Mouse (Mus musculus) gonadal fat pad, adult 2 months (tissue): ENCODE data around the gene Nme7. TPM values are rescaled to one million over a fixed set of nuclear protein-coding genes. Genes with fewer than 3 reads are reported as not detected.

Experiments
- DNase-seq: peaks from one replicate; pipeline ENCODE4 v3.0.0-alpha.2; 2012; ENCODE audit warnings: low read depth
- polyA plus RNA-seq: library from polyadenylated mRNA; depleted of rRNA; stranded (reverse); fragments of >200 nt; gene quantifications from 2 replicates; pipeline ENCODE4 v1.2.3, GENCODE M21; 2012

Gene Nme7
- polyA plus RNA-seq, 1 experiment: 9.6 TPM

DNA sequence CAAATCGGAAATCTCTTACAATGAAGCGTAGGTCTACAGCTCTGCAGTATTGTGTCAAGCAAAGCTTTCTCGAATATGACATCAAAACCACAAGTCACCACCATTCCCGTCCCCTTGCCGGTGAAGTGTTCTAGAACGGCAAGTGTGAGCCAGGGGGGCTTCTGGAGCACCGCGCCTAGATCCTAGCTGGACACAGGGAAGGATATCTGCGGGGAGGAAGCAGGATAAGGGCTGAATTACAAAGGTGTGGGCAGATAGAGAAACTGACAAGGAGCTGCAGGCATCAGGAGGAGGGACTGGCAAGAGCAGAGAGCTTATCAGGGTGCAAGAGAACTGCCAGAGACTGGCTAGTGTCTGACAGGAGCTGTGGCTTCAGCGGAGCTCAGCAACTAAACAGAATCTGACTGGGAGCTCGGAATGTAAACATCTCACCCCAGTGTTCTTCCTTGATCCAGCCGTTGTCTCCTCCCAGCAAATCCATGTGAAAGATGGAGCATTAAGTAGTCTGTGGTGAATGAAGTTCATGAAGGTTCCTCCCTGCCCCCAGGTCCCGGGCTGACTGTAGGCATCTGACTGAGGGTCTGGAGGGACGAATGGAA lies 15.7 kb downstream of the Nme7 start:
- no peak for DNase-seq

DNA sequence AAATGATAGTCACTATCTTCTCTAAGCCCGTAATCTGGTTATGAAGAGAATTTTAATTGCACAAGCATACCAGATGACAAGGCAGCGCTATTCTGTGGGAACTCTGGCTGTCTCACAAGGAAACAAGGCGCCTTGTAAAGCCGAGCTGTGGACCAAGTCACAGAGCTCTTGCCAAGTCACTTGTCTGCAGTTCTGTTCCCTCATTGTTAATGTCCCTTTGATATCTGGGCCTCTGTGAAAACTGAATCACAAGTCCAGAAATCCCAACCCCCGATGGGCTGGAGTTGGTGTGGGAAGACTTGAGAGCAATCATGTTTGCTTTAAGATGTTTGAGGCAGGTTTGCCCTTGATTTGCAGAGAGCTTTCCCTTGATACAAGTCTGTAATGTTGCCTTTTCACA lies 16.8 kb downstream of the Nme7 start:
- DNase-seq: no peak

DNA sequence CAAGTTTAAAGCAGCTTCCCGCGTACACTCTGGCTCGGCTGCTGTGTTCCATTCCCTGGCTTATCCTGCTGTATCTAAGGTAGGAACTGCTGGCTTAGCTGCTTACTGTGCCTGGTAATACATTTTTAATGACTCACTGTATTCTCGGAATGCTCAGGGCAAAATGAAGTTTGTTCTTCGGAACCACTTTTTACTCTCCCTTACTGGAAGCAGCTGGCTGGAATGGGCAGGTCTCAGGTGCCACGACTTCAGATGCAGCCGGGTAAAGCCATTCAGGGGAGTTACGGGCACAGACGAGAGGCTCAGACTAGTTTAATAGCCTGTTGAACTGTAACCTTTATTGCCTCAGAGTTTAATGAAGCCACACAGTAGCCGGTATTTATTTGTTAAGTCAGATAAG lies 17.5 kb downstream of the Nme7 start:
- DNase-seq: no peak

DNA sequence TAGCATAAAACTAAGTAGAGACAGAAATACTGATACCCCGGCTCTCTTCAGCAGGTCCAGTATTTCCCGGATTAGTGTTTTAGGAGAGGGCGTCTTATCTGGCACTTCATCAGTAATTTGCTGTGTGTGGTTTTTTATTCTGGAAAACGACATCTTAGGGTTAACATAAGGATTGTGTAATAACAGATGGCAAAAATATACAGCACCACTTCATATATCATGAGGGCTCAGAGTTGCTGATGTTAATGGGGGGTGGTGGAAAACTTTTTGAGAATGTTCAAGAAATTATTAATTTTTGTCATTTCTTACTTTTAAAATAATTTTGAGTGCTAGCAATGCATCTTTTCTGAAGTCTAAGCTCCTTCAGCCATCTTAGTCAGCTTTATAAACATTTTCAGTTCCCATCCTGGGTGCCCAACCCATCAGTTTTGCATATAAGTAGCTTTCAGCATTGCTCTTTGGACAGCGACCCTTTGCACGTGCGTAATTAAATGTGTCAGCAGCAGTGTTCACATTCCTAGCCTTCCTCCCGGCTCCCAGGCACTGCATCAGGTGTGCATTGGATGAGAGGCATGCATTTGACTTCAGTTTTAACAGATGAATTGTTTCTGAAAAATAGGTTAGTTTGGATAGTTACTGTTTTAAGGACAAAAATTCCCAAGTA lies 19.2 kb downstream of the Nme7 start:
- DNase-seq: no peak

DNA sequence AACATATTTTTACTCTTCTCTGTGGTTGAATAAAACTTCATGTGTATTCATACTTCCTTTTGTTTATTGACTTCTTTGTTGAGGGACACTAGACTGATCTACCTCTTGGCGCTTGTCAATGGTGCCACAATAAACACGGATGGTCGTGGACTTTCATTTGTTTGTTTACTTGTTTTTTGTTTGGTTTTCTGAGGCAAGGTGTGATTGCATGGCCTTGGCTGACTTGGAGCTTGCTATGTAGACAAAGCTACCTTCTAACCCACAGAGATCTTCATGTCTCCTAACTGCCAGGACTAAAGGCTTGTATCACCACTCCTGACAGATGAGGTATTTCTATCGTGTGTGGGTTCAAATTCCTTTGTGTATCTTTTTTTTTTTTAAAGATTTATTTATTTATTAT lies 20.3 kb downstream of the Nme7 start:
- no peak for DNase-seq

DNA sequence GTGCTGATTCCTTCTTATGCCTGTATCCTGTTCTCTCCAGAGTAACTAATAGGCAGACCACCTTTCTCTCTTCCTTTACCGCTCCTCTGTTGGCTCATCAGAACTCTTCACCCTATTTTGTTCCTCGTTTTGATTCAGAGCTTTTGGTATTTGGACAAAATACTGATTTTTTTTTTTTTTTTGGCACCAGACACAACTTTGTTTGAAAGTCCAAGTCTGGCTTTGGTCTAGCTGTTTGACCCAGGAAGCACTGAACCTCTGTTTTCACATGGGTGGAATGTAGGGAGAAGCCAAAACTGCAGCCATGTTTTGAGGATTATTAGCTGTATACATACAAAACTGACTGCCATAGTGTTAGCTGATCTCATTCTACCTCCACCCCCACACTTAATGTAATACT lies 21.0 kb downstream of the Nme7 start:
- no peak for DNase-seq

DNA sequence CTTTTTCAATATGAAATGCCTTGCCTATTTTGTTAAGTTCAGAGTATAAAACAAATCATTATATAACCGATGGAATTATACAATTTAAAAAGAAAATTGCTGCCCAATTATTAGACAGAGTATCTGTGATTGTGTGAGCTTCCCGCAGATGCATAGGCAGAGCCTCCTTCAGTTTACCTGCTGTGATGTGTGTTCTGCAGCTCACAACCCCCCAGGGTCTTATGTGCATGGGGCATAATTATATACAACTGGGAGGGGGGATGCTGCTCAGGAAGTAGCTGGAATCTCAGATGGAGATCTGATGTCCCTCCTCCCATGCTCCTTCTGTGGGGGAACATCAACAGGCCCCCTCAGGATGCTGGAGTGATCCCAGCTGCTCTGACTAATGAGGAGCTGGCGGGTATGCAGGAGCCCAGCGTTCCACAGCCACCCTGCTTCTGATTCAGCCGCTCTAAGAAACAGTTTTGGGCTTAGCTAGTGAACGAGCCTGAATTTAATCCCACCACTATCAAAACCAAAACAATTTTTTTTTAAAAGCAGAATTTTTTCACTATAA lies 22.8 kb downstream of the Nme7 start:
- no peak for DNase-seq

DNA sequence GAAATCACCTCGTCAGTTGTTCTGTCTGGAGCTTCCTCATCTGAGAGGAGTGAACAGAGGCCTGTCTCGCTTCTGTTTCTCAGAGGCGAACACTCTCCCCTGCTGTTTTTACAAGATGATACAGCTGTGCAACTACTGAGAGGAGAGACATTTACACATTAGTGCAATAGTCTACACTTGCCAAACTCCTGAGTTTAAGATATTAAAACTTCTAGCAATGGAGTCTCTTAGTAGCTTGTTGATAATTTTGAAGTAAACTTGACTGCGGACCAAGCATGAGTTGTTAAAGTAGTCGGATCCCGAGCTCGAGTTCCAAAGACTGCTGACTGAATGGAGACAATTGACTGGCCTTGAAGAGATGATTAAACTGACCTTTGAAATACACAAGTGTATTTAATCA lies 23.8 kb downstream of the Nme7 start:
- DNase-seq: no peak

DNA sequence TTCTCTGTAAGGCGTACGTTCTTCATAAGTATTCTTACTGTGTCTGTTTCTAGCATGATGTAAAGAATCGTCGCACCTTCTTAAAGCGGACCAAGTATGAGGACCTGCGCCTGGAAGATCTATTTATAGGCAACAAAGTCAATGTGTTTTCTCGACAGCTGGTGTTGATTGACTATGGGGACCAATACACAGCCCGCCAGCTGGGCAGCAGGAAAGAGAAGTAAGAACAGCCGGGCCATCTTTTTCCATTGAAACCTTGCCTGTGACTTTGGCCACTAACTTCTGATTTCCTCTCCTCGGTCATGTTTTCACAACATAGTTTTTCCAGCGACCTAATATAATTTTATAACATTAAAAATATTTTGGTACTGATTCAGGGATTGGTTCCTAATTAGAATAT lies 28.6 kb downstream of the Nme7 start:
- DNase-seq: no peak

DNA sequence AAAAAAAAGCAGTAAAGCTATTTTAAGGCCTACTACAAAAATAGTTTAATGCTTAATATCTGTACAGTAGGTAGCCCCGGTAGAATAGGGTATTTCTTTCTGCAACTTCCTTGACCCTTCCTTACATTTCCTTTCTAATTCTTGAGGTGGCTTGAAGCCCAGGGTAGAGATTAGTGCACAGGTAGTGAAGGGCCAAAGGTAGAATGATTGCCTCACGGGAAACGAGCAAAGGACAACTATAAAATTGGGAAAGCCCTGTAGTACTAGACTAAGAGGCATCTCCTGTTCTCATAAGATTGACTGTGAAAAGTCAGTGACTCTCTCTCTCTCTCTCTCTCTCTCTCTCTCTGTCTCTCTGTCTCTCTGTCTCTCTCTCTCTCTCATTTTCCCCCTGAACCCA lies 31.5 kb downstream of the Nme7 start:
- DNase-seq: no peak

DNA sequence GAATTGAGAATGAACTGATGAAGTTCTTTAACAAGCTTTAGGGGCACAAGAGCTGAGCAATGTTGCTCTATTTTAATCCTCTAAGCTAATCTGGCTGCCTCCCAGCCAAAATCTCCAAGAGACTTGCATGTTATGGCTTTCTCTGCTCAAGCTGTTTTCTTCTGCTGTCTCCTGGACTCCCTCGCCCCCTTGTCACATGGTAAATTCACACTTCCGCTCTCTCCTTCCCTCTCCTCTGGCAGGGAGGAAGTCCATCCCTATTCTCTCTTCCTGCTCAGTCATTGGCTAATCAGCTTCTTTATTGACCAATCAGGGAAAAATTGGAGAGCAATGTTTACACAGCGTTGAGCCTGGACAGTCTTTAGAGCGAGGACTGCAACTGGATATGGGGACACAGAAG lies 31.9 kb downstream of the Nme7 start:
- no peak for DNase-seq

DNA sequence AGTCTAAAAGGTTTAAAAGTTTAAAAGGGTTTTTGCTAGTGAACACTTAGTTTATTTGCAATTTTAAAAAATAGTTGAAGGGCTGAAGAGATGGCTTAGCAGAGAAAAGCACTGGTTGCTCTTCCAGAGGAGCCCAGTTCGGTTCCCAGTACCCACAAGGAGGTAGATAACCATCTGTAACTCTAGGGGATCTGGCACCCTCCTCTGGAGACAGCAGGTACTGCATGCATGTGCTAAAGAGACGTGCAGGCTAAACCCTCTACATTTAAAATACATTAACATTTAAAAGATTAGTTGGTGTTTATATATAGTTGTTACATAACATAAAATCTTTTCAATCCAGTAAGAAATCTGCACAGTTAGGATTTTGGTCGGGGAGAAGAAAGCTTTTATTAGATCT lies 38.2 kb downstream of the Nme7 start:
- no peak for DNase-seq

DNA sequence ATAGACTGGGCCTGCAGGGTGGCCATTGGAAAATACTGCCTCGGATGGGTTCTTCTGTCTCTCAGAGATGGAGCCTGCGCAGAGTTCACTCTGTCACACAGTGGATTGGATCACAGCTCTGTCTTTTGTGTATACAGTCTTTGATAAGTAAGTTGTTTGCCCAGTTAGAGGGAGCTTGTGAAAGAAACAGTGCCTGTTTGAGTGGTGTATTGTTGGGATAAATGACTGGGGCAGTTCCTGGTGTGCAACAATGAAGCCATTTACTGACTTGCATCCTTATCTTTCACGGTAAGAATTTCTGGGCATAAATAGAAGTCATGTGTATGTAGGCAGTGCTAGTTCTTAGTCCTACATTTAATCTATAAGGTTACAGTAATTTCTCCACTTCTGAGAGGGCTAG lies 49.5 kb downstream of the Nme7 start:
- no peak for DNase-seq

DNA sequence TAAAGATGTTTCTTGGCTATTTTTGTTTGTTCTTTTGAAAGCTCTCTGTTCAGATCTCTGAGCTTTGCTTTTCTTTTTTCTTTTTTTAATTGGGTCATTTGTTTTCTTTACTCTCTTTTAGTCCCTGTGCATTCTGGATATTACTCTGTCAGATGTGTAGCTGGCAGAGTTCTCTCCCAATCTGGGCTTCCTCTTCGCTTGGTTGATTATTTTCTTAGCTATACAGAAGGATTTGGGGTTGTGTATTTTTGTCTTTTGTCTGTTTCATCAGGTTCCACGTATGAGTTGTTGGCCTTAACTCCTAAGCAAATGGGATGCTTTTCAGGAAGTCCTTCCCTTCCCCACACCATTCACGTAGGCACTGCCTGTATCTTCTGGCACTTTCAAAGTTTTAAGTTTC lies 54.1 kb downstream of the Nme7 start:
- DNase-seq: no peak

DNA sequence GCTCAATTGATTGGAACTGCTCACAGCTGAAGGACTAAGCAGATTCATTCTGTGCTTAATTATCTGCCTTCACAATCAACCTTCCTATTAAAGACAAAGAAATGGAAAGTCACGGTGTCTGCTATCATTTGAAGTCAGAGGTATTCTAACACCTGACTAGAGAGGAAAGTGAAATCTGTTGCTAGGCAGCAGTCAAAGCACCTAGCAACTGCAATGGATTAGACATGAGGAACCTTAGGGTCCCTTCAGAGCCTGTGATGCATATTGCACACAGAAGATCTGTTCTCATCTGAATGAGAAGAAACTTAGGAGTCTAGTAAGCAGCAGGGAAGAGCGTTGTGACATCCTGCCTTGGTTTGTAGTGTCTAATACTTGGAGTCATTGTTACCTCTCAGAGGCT lies 58.1 kb downstream of the Nme7 start:
- no peak for DNase-seq

DNA sequence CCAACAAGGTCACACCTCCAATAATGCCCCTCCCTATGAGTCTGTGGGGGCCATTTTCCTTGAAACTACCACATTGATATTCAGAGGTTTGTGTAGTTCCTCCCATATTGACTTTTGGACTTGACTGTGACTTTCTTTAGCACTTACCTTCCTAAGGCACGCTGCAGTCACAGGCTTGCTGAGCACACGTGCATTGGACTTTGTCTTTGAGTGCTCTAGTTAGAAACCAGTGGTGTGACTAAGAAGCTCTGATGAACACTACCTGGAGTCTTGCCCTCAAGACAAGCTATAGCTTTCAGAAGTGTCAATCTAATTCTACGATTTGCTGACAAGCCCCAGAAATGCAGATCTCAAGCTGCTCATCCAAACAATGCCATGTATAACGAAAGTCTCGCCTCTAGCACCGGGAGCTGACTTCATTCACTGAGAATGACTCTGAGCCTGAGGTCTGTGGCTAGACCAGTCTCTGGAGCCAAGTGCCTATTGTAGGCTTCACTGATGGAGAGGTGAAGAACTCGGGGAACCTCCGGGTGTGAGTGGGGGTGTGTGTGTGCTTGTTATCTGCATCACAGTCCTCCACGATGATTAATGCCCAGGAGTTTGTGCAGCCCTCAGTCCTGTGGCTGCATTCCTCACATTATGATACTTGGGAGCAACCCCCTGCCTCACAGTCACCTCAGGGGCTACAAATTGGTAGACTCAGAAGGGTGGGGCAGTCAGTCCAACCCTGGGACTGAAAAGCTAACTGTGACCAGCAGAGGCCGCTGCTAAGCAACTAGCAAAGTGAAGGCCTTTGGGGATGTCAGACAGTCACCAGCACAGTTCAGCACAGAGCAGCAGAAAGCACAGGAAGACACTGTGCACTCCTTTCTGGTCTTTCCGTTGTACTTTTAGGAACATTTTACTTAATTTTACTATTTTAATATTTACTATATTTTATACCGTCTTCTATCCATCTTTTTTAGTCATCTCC lies 62.5 kb downstream of the Nme7 start:
- DNase-seq: no peak

DNA sequence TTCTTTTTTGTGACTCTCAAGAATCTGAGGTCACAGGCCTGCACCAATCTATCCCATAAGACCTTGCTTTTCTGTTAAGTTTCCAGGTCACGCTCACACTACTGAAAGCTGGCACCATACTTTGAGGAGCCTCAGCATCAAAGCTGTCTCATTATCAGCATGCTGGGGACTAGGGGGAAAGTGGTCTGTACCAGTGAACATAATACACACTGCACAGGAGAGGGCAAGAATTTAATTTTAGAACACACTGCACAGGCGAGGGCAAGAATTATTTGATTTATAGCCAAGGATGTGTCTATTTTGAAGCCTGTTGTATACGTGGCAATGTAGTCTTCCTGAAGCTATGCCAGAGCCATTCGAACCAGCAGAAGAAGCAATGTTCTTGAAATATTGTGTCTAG lies 64.2 kb downstream of the Nme7 start:
- no peak for DNase-seq

DNA sequence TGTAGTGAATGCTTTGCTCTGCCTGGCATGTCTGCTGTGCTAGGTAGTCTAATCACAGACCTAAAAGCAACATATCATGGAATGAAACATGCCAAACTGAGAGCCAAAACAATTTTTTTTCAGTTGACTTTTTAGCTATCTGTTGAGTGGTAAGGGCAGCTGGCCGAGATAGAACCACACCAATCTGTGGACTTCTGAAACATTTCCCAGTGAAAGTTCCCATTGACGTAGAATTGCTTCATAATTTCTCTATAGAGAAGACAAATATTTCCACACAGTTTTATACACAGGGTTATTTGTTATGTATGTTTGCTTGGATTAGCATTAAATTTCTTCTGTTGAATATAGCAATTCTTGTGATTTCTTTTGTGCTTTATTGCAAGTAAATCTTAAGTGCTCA lies 65.9 kb downstream of the Nme7 start:
- no peak for DNase-seq

DNA sequence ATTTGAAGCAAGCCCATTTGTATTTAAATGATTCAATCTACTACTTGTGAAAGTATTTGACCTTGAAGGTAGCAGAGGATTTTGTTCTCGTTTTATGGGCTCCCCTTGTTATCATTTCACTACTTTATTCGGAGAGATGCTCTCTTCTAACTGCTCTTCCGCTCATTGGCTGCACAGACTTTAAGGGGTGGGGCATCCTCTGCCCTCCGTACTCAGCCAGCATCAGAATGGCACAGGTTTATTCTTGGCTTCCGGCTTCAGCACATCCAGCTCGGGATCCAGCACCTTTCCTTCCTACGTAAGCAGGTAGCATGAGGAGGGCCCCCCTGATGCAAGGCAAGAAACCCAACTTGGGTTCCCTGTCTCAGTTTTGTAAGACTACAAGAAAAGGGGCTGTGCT lies 69.1 kb downstream of the Nme7 start:
- no peak for DNase-seq

DNA sequence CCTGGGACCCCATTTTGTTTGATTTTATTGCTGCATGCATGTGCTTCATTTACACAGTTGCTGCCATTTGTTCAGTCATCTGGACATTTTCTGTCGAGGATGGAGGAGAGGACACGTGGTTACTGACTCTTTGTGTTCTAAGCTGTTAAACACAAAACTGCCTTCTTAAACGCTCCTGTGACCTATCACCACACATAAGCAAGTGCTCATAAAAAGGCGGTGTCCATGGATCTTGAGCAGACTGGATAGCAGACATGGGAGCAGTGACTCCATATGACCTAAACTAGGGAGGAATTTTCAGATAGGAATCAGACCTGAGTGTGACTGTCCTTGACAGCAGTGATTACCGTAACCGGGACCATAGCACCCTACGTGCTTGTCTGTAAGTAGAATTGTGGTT lies 70.1 kb downstream of the Nme7 start:
- no peak for DNase-seq

DNA sequence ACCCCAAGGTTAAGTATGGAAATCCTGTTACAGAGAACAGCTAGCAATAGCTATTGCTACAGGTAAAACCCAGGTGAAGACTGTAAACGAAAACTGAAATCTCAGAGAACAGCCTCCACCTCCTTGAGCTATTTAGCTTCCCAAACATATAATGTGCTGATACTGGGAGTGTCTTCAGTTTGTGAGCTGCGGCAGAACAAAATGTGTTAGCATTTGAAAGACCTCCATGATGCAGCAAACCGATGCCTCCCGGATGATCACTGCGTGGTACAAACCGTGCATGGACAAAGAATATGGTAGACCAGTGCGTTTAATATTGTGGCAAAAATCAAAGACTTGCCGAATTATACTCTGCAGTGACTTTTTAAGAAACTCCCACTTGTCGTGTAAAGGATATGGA lies 71.7 kb downstream of the Nme7 start:
- no peak for DNase-seq

DNA sequence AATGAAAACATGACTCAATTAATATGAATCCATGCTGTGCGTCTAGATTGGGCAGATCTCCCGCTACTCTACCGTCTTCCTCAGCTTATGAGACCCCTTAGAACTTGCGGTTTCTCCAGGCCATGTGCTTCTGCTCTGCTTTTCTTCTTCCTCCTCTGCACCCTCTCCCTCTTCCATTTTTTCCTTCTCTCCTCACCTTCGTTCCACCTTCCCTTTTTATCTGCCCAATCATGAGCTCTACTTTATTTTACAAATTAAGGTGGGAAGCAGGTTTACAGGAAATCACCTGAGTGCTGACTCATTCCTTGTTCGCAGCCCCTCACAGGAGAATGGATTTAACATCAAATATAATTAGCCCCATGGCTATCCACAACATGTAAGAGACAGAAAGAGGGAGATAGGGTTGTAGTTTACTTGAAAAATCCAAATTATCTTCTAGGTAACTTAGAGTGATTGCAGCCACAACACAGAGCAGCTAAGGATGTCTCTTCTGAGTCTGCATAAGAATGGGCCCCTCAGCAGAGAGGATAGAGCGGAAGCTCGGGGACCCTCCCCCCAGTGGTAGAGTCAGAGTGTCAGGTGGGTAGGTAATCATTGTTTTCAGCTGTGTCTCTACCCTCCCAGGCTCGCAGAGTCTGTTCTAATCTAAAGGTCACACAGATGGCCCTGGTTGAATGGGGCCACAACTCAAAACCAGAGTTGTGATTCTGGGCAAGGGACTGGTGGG lies 73.0 kb downstream of the Nme7 start:
- DNase-seq: no peak
